Mouse (Mus musculus) kidney, postnatal 36 days (tissue): ENCODE measurements around the gene Txndc2.

Source experiments
- DNase-seq, 2 experiments: peaks; one replicate each; pipeline ENCODE4 v3.0.0; 2021 to 2022; ENCODE audit warnings: mixed read lengths in 2 of 2

The Txndc2 gene

GRCm38 (mm10) chr17:65641734-65642218 lies at the start of gene Txndc2:
Gene Txndc2, minus strand, starts transcription at chr17:65642168.
- DNase-seq, result no peak

GRCm38 (mm10) chr17:65683731-65684130 lies 41.8 kb upstream of the Txndc2 start:
- DNase-seq, result no peak

GRCm38 (mm10) chr17:65683316-65683715 lies 41.3 kb upstream of the Txndc2 start:
- no peak for DNase-seq

- DNase-seq, result no peak
Observed at GRCm38 (mm10) chr17:65682071-65682680, 40.2 kb upstream of the Txndc2 start.

GRCm38 (mm10) chr17:65681516-65681915 lies 39.5 kb upstream of the Txndc2 start:
- DNase-seq, result no peak

GRCm38 (mm10) chr17:65680801-65681412 lies 38.9 kb upstream of the Txndc2 start:
- no peak for DNase-seq

- peak in 1 of 2 experiments; percentile 64 for DNase-seq
Observed at GRCm38 (mm10) chr17:65679806-65680446, 38.0 kb upstream of the Txndc2 start.

- no peak for DNase-seq
Observed at GRCm38 (mm10) chr17:65677742-65678141, 35.8 kb upstream of the Txndc2 start.

GRCm38 (mm10) chr17:65676536-65676935 lies 34.6 kb upstream of the Txndc2 start:
- no peak for DNase-seq

GRCm38 (mm10) chr17:65675985-65676384 lies 34.0 kb upstream of the Txndc2 start:
- DNase-seq, result no peak

GRCm38 (mm10) chr17:65674710-65675171 lies 32.8 kb upstream of the Txndc2 start:
- DNase-seq, result peak; percentile 15 to 37

GRCm38 (mm10) chr17:65672926-65673325 lies 31.0 kb upstream of the Txndc2 start:
- no peak for DNase-seq

- no peak for DNase-seq
Observed at GRCm38 (mm10) chr17:65669061-65669460, 27.1 kb upstream of the Txndc2 start.

- no peak for DNase-seq
Observed at GRCm38 (mm10) chr17:65667792-65668191, 25.8 kb upstream of the Txndc2 start.

GRCm38 (mm10) chr17:65666388-65667161 lies 24.6 kb upstream of the Txndc2 start:
- peak; percentile 63 to 81 for DNase-seq

GRCm38 (mm10) chr17:65665786-65666387 lies 23.9 kb upstream of the Txndc2 start:
- no peak for DNase-seq

GRCm38 (mm10) chr17:65663329-65664078 lies 21.5 kb upstream of the Txndc2 start:
- no peak for DNase-seq

- DNase-seq, result no peak
Observed at GRCm38 (mm10) chr17:65662662-65663061, 20.7 kb upstream of the Txndc2 start.

GRCm38 (mm10) chr17:65658416-65658815 lies 16.4 kb upstream of the Txndc2 start:
- no peak for DNase-seq

- DNase-seq, result no peak
Observed at GRCm38 (mm10) chr17:65657958-65658357, 16.0 kb upstream of the Txndc2 start.

- no peak for DNase-seq
Observed at GRCm38 (mm10) chr17:65656731-65657130, 14.8 kb upstream of the Txndc2 start.

- no peak for DNase-seq
Observed at GRCm38 (mm10) chr17:65656076-65656475, 14.1 kb upstream of the Txndc2 start.
